Mouse (Mus musculus): ENCODE results near the gene Faf1. TPM values are rescaled to one million over a fixed set of nuclear protein-coding genes. Genes with fewer than 3 reads are reported as not detected.

The Faf1 gene
- 34.1 and 36.4 TPM in 2 replicates for polyA plus RNA-seq (2016; fragmentation: Nextera tagmentation; extraction: Ambion mirVana)

DNA sequence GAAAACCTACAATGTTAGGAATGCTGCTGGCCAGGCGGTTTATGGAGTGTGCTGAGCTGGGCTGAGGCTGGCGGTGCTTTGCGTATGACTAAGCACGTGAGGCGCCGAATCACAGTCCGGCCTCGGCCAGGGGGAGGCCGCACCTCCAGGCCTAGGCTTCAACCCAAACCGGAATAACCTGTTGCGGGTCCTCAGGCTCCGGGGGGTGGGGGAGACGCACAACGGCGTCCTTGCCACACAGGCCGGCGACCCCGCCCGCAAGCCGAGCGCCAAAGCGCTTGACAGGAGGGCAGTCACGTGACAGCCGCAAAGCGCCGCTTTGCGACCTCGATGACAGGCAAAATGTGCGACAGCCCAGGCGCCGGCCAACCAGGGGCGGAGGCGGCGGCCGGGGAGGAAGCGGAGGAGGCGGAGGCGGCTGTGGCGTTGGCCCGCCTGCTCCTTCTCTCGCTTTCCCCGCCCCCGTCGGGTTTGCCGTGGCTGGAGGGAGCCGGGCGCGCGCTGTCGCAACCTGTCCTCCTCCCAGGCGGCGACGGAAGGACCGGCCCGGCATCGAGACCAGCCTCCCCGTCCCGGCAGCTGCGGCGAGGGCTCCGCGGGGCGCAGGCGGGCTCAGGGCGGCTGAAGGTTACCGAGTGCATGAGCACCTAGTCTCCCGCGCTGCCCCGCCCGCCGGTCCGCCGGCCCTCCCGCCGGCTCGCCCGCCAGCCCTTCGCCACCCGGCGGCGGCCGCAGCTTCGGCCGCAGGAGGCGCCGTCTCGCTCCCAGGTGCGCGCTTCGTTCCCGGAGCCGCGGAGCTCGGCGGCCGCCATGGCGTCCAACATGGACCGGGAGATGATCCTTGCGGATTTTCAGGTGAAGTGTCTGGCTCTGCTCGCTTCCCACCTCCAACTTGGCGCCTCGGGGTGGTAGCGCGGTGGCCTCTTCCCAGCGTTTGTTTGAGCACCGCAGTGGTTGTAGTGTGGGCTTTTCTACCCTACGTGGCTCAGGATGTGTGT lies at the start of gene Faf1:
Gene Faf1, plus strand, starts transcription at position 371 of the 998 bp plus-strand sequence.
- peaks cover 7% of the 10 kb centered on the region for H3K4me1 ChIP-seq
- H3K4me3 ChIP-seq: peak within 1 kb of the TSS; percentile 91
- peak within 1 kb of the TSS; percentile 84 for H3K9ac ChIP-seq
- no peaks in the 10 kb centered on the region for H3K9me3 ChIP-seq
- H3K27ac ChIP-seq: peak within 1 kb of the TSS; percentile 95
- no peaks in the 10 kb centered on the region for H3K27me3 ChIP-seq
- under 1% methylated on average over 88 of the region's 107 CpGs for WGBS
- no peaks in the 10 kb centered on the region for H3K36me3 ChIP-seq
- ATAC-seq (ENCODE audit: insufficient number of reproducible peaks, insufficient read depth, low FRiP score, low TSS enrichment): peak; percentile 96
- peak within 1 kb of the TSS; percentile 66 for H3K4me2 ChIP-seq (replicated peaks)

DNA sequence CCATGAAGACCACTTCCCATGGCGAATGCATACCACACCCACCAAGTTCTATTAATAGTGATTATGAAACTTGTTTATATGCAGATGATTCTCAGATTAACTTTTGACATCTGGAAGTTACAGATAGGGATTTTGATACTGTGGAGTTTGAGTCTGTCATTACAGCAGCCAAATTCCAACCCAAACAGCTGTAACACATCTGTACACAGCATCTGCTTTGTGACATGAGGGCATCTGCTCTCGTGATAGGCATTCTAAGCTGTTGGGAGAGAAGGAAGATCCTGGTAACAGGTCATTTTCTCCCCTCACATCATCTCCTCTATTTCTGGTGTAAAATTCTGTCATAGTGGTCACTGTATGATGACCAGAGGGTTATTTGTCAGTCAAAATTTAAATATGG lies 46.2 kb upstream of the Faf1 start:
- Histone ChIP-seq H3K27ac (no peak overlapping the region), H3K9me3 (no peaks in the 10 kb centered on the region), H3K36me3 (no peaks in the 10 kb centered on the region), H3K4me3 (no peak overlapping the region), H3K27me3 (no peaks in the 10 kb centered on the region), H3K4me2 (replicated peaks) (no peak overlapping the region), H3K4me1 (no peaks in the 10 kb centered on the region), H3K9ac (no peak overlapping the region)
- WGBS: 53% methylated on average over 2 of the region's 2 CpGs
- no peak for ATAC-seq (ENCODE audit: insufficient number of reproducible peaks, insufficient read depth, low FRiP score, low TSS enrichment)

DNA sequence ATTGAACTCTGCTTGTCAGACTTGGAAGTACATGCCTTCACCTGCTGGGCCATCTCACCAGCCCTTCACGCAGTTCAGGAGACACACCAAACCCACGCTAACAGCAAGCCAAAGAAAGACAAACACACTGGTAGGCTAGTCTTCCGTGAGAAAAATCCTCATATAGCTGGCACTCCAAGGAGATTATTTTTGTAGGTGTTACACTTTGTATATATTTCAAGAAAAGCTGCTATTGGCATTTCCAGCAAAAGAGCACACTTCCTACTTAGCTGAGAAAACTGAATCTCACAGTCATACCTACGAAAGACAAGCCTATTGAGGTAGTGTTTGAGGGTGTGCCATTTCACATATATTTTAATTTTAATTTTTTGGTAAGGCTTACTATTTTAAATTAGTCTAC lies 45.4 kb upstream of the Faf1 start:
- no peak for ATAC-seq (ENCODE audit: insufficient number of reproducible peaks, insufficient read depth, low FRiP score, low TSS enrichment)
- Histone ChIP-seq H3K4me3 (no peak overlapping the region), H3K9ac (no peak overlapping the region), H3K27me3 (no peaks in the 10 kb centered on the region), H3K9me3 (no peaks in the 10 kb centered on the region), H3K4me1 (no peaks in the 10 kb centered on the region), H3K36me3 (no peaks in the 10 kb centered on the region), H3K27ac (no peak overlapping the region), H3K4me2 (replicated peaks) (no peak overlapping the region)
- 83% methylated on average over 4 of the region's 4 CpGs for WGBS

DNA sequence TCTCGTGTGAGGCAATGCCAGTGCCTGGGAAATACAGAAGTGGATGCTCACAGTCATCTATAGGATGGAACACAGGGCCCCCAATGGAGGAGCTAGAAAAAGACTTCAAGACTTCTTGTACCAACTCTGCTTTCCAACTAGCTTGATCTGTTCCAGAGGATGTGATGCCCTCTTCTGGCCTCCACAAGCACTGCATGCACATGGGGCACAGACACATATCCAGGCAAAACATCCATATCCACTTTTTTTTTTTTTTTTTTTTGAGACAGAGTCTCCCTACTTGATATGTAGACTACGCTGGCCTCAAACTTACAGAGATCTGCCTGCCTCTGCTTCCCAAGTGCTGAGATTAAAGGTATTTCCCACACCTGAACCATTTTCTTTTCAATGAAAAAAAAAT lies 41.4 kb upstream of the Faf1 start:
- WGBS: 89% methylated on average over 2 of the region's 2 CpGs
- H3K4me1 ChIP-seq: no peaks in the 10 kb centered on the region
- no peak overlapping the region for H3K9ac ChIP-seq
- H3K4me2 ChIP-seq (replicated peaks): no peak overlapping the region
- H3K27me3 ChIP-seq: no peaks in the 10 kb centered on the region
- H3K36me3 ChIP-seq: no peaks in the 10 kb centered on the region
- ATAC-seq (ENCODE audit: insufficient number of reproducible peaks, insufficient read depth, low FRiP score, low TSS enrichment): no peak
- H3K27ac ChIP-seq: no peak overlapping the region
- H3K4me3 ChIP-seq: no peak overlapping the region
- H3K9me3 ChIP-seq: no peaks in the 10 kb centered on the region

DNA sequence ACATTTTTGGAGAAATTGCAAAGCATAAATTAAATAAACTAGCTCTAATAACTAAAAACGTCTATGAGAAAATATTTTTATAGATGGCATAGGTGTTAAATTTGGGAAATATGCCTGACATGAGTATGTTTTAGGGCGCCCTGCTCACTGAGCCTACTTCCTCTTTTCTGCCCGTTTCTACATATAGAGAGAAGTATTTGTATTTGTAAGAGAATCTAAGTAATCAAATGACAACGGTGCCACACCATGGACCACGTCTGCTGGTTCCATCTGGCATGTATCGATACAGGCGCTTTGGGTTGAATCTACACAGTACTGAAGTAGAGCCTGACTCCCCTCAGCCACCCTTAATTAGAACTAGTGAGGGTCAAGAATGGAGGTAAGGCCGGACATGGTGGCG lies 37.0 kb upstream of the Faf1 start:
- Histone ChIP-seq H3K4me2 (replicated peaks) (no peak overlapping the region), H3K9me3 (no peaks in the 10 kb centered on the region), H3K9ac (no peak overlapping the region), H3K27ac (no peak overlapping the region), H3K4me3 (no peak overlapping the region), H3K27me3 (no peaks in the 10 kb centered on the region), H3K4me1 (no peaks in the 10 kb centered on the region), H3K36me3 (no peaks in the 10 kb centered on the region)
- 87% methylated on average over 9 of the region's 9 CpGs for WGBS
- no peak for ATAC-seq (ENCODE audit: insufficient number of reproducible peaks, insufficient read depth, low FRiP score, low TSS enrichment)

DNA sequence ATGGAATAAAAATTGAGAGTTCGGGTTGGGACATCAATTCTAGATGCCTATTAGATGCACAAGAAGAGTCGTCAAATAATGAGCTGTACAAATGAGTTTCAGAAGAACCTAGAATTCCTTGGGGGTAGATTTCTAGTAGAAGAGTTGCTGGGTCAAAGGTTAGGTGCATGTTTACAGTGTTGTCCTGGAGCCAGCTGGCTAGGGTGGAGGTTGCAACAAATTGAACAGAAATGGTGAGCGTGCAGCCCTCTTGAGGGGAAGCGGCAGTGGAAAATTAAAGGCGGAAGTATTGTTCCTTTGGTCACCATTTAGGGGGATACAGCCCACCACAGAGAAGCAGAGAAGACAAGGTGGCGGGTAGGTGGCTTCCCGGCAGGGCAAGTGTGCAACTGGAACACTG lies 36.2 kb upstream of the Faf1 start:
- WGBS: 78% methylated on average over 7 of the region's 7 CpGs
- ATAC-seq (ENCODE audit: insufficient number of reproducible peaks, insufficient read depth, low FRiP score, low TSS enrichment): no peak
- Histone ChIP-seq H3K9ac (no peak overlapping the region), H3K36me3 (no peaks in the 10 kb centered on the region), H3K4me2 (replicated peaks) (no peak overlapping the region), H3K9me3 (no peaks in the 10 kb centered on the region), H3K4me1 (no peaks in the 10 kb centered on the region), H3K27ac (no peak overlapping the region), H3K27me3 (no peaks in the 10 kb centered on the region), H3K4me3 (no peak overlapping the region)

DNA sequence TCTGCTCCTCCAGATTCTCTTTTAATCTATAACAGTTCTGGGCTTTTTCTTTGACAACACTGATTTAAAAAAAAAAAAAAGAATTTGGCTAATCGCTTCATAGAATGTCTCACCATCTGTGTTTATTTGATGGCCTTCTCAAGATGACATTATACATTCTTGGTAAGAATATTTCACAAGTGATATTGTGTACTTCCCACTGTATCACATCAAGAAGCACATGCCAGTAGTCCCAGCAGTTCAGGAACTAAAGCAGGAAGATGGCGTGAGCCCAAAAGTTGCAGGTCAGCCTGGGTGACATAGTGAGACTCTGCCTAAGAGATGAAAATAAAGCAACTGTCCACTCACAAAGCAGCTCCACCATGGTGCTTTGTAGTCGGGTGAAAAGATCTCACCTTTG lies 34.9 kb upstream of the Faf1 start:
- no peaks in the 10 kb centered on the region for H3K27me3 ChIP-seq
- H3K36me3 ChIP-seq: no peaks in the 10 kb centered on the region
- H3K4me3 ChIP-seq: no peak overlapping the region
- no peaks in the 10 kb centered on the region for H3K9me3 ChIP-seq
- H3K4me2 ChIP-seq (replicated peaks): no peak overlapping the region
- 83% methylated on average over 3 of the region's 3 CpGs for WGBS
- no peak overlapping the region for H3K27ac ChIP-seq
- no peaks in the 10 kb centered on the region for H3K4me1 ChIP-seq
- H3K9ac ChIP-seq: no peak overlapping the region
- no peak for ATAC-seq (ENCODE audit: insufficient number of reproducible peaks, insufficient read depth, low FRiP score, low TSS enrichment)

DNA sequence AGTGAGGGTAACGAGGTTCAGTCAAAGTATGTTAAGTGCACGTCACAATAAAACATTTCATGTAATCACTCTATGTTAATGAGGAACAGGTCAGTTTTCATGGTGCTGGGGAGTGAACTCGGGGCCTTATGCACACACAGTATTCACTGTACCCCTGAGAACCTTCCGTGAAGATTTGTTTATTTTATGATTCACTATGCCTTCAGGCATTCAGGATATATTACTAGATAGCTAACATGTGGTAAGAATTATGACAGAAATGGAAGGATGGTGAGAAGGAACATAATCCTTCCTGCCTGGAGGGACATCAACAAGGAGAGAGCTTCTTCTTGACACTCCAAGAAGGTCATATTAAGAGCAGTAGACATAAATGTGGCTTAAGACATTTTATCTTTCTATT lies 29.1 kb upstream of the Faf1 start:
- Histone ChIP-seq H3K9me3 (no peaks in the 10 kb centered on the region), H3K9ac (no peak overlapping the region), H3K27ac (no peak overlapping the region), H3K4me2 (replicated peaks) (no peak overlapping the region), H3K4me3 (no peak overlapping the region), H3K27me3 (no peaks in the 10 kb centered on the region; the same call in 1 of the 2 replicates), H3K36me3 (no peaks in the 10 kb centered on the region), H3K4me1 (no peaks in the 10 kb centered on the region)
- WGBS: 36% methylated on average over 4 of the region's 4 CpGs
- no peak for ATAC-seq (ENCODE audit: insufficient number of reproducible peaks, insufficient read depth, low FRiP score, low TSS enrichment)

DNA sequence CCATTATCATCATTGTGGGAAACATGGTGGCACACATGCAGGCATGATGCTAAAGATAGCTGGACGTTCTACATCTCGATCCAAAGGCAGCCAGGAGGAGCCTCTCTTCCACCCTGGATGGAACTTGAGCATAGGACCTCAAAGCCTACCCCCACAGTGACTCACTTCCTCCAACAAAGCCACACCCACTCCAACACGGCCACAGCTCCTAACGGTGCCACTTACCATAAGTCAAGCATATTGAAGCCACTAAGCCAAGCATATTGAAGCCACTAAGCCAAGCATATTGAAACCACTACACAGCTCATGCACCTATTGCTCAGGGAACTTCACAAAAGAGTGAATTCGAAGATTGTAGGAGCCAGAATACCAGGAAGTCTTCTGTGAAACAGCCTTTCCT lies 27.1 kb upstream of the Faf1 start:
- no peaks in the 10 kb centered on the region for H3K36me3 ChIP-seq
- H3K4me3 ChIP-seq: no peak overlapping the region
- no peaks in the 10 kb centered on the region for H3K9me3 ChIP-seq
- no peak overlapping the region for H3K27ac ChIP-seq
- H3K27me3 ChIP-seq: peaks cover 2% of the 10 kb centered on the region; the same call in 1 of the 2 replicates
- H3K9ac ChIP-seq: no peak overlapping the region
- no peak for ATAC-seq (ENCODE audit: insufficient number of reproducible peaks, insufficient read depth, low FRiP score, low TSS enrichment)
- no peak overlapping the region for H3K4me2 ChIP-seq (replicated peaks)
- 73% methylated on average over 5 of the region's 5 CpGs for WGBS
- no peaks in the 10 kb centered on the region for H3K4me1 ChIP-seq

DNA sequence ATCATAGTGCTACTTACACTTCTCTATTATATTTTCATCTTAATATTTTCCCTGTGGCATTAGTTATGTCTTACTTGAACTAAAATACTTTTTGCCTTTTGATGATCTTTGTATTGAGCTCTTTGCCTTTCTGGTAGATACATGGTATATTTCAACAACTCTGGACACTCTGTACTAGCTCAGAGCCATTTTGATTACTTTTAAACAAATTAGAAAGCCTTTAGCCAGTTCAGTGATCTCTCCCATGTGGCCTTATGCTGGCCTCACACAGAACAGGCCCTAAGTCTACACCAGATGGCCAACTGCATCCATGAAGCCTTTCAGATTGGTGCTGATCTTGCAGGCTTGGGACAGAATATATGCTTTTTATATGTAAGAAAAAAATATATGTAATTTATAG lies 23.1 kb upstream of the Faf1 start:
- Histone ChIP-seq H3K36me3 (no peaks in the 10 kb centered on the region), H3K4me2 (replicated peaks) (no peak overlapping the region), H3K9ac (no peak overlapping the region), H3K27ac (no peak overlapping the region), H3K4me1 (peaks cover 7% of the 10 kb centered on the region), H3K9me3 (no peaks in the 10 kb centered on the region), H3K27me3 (peaks cover 30% of the 10 kb centered on the region), H3K4me3 (no peak overlapping the region)
- ATAC-seq (ENCODE audit: insufficient number of reproducible peaks, insufficient read depth, low FRiP score, low TSS enrichment): no peak

DNA sequence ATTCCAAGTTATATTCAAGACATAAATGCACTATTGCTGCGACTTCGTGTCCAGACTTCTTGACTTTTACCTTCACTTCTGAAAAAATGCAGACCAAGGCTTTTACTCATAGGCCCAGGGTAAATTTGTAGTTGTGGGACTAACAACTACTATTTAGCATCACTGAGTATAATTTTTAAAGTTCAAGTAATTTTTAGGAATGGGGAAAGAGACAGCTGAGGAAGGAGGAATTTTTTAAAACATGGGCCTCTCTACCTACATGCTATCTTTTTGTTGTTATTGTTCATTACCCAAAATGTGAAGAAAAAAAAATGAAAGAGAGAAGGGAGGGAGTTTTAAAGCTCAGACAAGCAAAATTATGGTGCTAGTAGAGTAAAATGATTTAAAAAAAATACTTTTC lies 21.7 kb upstream of the Faf1 start:
- Histone ChIP-seq H3K27ac (no peak overlapping the region), H3K27me3 (peaks cover 41% of the 10 kb centered on the region), H3K9me3 (no peaks in the 10 kb centered on the region), H3K4me1 (peaks cover 7% of the 10 kb centered on the region), H3K4me3 (no peak overlapping the region), H3K4me2 (replicated peaks) (no peak overlapping the region), H3K9ac (no peak overlapping the region), H3K36me3 (no peaks in the 10 kb centered on the region)
- WGBS: 36% methylated on average over 2 of the region's 2 CpGs
- no peak for ATAC-seq (ENCODE audit: insufficient number of reproducible peaks, insufficient read depth, low FRiP score, low TSS enrichment)

DNA sequence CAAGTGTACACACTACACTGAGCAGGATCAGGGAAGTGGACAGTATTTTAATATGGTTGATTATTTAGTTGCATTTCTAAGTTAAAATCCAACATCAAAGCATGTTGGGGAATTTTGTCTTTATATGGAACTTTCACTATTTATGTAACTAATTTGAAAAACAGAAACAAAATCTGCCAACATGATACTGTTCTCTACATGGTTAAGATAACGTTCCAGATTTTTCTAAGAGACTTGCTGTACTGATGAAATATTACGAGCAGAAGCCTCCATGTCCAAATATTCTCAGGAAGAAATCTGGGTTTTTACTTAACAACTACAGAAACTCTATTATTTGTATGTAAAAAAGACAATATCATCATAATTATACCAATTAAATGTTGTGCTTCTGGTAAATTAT lies 20.6 kb upstream of the Faf1 start:
- Histone ChIP-seq H3K27ac (no peak overlapping the region), H3K27me3 (peaks cover 48% of the 10 kb centered on the region), H3K4me1 (peaks cover 7% of the 10 kb centered on the region), H3K36me3 (no peaks in the 10 kb centered on the region), H3K9ac (no peak overlapping the region), H3K4me2 (replicated peaks) (no peak overlapping the region), H3K4me3 (no peak overlapping the region), H3K9me3 (no peaks in the 10 kb centered on the region)
- 27% methylated on average over 2 of the region's 2 CpGs for WGBS
- ATAC-seq (ENCODE audit: insufficient number of reproducible peaks, insufficient read depth, low FRiP score, low TSS enrichment): no peak

Measured in embryonic facial prominence, embryonic 12.5 days (tissue).